Mouse (Mus musculus) frontal cortex, postnatal 14 days (tissue): ENCODE measurements around the gene Zbtb48.

Experiments
- DNase-seq, 2 experiments: peaks; one replicate each; pipeline ENCODE4 v3.0.0; 2022; ENCODE audit warnings: low spot score in 2 of 2

Gene Zbtb48

GRCm38 (mm10) chr4:151972221-151972967 lies 55.1 kb downstream of the Zbtb48 start:
- no peak for DNase-seq
